Mouse (Mus musculus) brown adipose tissue, adult 24 weeks (tissue): ENCODE measurements around the gene Ccdc27. TPM values are rescaled to one million over a fixed set of nuclear protein-coding genes. Genes with fewer than 3 reads are reported as not detected.

Experiments used
- H3K27ac ChIP-seq: fragments of 200-500 bp; replicated peaks from 2 replicates; pipeline ENCODE4 v1.5.1; 2012; ENCODE audit warnings: low read depth, mild to moderate bottlenecking, low read length
- H3K4me1 ChIP-seq: fragments of 200-500 bp; 2 replicates; pipeline ENCODE4 v1.6.1; 2012; ENCODE audit warnings: low read length, mixed read lengths; ENCODE audit not compliant: control insufficient read depth, insufficient read depth, insufficient read length
- H3K4me3 ChIP-seq: fragments of 200-500 bp; 2 replicates; pipeline ENCODE4 v1.5.1; 2012; ENCODE audit warnings: low read depth, mild to moderate bottlenecking, low read length, moderate library complexity; ENCODE audit not compliant: insufficient read depth
- polyA plus RNA-seq: library from polyadenylated mRNA; stranded (reverse); fragments of >200 nt; gene quantifications from 2 replicates; pipeline ENCODE4 v1.2.4, GENCODE M21; 2012; ENCODE audit not compliant: missing spikeins, insufficient read depth, insufficient read length

Gene Ccdc27
- polyA plus RNA-seq, 1 experiment = not detected

DNA sequence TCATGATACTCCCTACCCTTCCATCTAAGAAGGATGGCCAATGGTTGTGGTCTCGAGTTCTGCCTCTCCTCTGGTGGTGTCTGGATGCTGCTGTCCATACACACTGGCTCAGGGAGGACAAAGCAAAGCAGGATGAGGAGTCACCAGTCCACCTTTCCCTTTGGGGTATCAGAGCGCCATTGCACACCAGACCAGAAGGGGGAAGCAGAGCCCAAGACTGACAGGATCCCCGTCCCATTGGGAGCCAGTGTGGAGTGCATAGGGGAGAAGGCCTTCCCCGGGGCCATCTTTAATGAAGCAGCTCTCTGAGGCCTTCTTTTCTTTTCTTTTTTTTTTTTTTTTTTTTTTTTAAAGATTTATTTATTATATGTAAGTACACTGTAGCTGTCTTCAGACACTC, 10.6 kb upstream of the Ccdc27 start:
- Histone ChIP-seq H3K4me1 (no peaks in the 10 kb centered on the region), H3K4me3 (no peak overlapping the region), H3K27ac (no peak overlapping the region)

DNA sequence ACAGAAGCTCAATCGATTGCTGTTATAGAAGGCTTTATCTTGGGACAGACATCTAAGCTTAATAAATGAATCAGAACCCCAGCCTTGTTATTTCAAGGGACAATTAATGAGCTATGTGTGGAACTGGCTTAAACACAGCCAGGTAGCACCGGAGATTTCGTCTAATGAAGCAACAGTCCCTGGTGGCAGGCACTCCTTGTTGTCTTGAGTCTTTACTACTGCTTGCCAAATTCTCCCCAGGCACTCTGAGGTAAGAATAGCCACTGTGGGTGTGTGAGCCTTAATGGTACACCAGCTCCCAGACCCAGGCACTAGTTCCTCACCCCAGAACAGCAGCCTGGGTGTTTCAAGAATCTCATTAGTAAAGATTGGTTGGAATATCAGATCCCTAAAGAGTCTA, 8.9 kb upstream of the Ccdc27 start:
- Histone ChIP-seq H3K4me3 (no peak overlapping the region), H3K4me1 (no peaks in the 10 kb centered on the region), H3K27ac (no peak overlapping the region)

- Histone ChIP-seq H3K4me1 (no peaks in the 10 kb centered on the region), H3K4me3 (no peak overlapping the region), H3K27ac (no peak overlapping the region)
Observed at GRCm38 (mm10) chr4:154045837-154046236, 3.4 kb upstream of the Ccdc27 start.

DNA sequence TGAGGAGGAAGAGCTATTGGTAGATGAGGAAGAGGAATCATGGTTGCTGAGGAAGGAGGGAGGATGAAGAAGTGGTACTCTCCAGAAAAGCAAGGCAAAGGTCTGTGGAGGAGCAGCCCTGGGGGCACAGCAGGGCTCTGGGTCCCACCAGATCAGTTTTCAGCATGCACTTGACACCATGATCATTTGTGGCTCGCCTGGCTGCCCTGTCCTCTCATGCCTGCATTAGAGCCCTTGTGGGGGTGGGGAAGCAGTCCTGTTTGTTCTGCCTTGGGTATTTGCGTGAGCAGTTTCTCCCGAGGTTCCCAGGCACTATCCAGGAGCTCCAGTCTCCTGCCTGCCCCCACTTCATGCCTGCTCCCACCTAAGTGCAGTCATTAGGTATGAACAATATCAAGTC, 5.4 kb downstream of the Ccdc27 start:
- Histone ChIP-seq H3K4me3 (no peak overlapping the region), H3K4me1 (no peaks in the 10 kb centered on the region), H3K27ac (no peak overlapping the region)

DNA sequence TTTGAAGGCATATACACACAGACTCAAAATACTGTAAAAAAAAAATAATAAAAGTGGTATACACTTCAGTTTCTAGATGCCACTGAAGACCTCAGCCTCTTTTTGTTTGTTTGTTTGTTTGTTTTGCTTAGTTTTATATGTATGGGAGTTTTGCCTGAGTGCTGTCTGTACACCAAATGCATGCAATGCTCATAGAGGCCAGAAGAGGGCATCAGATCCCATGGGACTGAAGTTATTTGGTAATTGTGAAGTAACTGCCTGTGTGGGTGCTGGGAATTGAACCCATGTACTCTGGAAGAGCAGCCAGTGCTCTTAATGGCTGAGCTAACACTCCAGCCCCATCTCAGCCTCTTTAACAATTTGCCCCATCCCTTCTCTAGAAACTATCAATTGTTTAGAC, 13.8 kb downstream of the Ccdc27 start:
- Histone ChIP-seq H3K4me3 (no peak overlapping the region), H3K4me1 (no peaks in the 10 kb centered on the region), H3K27ac (no peak overlapping the region)

GRCm38 (mm10) chr4:154028066-154028465, 14.4 kb downstream of the Ccdc27 start:
- Histone ChIP-seq H3K4me3 (no peak overlapping the region), H3K4me1 (no peaks in the 10 kb centered on the region), H3K27ac (no peak overlapping the region)

DNA sequence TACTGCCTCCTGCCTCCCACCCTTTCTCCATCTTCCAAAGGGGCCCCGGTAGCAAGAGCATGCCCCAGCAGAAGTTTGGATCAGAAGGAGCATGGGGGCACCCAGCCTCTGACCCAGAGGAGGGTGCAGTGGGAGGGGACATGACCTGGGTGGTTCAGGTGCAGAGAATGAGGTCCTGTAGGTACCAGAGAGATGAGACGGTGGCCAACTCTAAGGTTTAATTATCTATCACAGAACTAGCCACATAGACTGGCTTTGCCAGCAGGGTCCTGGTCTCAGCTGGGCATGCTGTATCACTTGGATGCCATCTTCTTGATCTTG, 16.1 kb downstream of the Ccdc27 start:
- H3K4me3 ChIP-seq = peak overlapping the region; percentile 44; the same call in 1 of the 2 replicates
- H3K27ac ChIP-seq = no peak overlapping the region
- H3K4me1 ChIP-seq = no peaks in the 10 kb centered on the region

GRCm38 (mm10) chr4:154025641-154026440, 16.6 kb downstream of the Ccdc27 start, which contains the start of gene Smim1:
Gene Smim1, minus strand, starts transcription at chr4:154026230.
- Histone ChIP-seq H3K27ac (no peak within 1 kb of the TSS), H3K4me1 (no peaks in the 10 kb centered on the region), H3K4me3 (peak within 1 kb of the TSS; percentile 58)

DNA sequence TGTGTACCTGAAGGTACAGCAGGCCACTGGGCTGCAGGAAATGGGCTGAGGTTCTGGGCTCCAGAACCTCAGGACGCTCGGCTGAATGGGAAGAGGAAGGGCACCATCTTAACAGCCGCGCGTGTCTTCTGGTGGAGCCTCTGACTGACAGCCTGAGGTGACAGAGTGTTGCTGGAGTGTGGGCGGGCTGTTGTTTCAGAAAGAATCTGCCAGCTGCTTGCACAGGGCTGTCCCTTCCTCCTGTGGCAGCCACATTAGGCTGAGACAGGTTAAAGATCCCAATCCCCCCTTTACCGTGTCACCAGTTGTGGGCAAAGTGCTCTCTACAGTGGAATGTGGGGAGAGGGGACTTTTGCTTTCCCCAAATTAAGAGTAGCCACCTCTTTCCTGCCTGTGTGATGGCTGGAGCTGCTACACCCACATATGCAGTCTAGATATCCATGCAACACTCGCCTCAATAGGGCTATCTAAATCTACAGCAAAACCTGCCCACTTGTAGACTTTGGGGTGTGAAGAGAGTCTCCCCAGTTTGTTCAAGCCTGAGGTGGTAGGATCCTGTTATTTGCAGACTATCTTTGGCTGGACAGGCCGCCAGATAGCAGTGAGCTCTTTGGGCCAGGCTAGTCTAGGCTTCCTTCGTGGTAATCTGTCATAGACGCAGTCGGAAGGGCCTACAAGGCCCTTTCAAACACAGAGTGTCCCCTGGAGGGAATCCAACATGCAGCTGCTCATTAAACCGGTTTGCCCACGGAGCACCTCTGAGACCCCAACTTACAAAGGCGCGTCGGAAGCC, 17.6 kb downstream of the Ccdc27 start:
- Histone ChIP-seq H3K4me1 (no peaks in the 10 kb centered on the region), H3K27ac (no peak overlapping the region), H3K4me3 (peak overlapping the region; percentile 58)

DNA sequence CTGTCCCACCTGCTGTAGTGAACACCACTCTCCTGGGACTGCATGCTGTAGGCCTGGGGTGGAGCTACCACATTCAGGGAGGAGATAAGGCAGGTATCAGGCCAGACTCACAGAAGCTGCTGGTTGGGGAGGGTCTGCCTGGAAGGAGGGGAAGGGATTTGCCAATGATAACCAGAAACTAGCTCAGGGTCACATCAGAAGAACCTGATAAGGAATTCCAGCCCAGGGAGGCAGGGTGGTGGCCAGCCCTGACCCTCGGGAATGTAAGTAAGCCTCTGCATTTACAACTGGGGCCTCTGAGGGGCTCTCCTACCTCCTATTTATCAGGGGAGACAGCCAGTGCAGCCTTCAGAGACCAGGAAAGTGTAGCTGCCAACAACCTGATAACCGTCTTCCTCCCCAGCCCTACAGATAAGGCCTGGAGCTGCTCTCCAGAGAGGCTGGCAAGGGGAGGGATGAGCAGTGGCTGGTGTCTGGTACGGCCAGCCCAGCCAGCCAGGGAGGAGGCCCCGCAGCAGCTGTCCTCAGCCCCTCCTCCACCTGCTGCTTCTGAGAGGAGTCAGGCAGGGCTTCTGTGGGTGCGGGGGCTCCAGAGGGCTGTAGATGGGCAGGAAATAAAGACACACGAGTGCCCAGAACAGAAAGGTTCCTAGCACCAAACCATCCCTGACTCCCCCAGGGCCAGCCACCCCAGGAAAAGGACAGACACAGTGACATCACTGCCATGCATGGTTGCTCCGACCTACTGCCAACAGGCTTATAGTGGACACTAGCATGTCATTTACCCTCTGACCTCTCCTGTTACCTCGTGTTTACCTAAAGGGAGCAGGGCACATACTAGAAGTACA, 18.5 kb downstream of the Ccdc27 start:
- no peak overlapping the region for H3K27ac ChIP-seq
- H3K4me3 ChIP-seq = no peak overlapping the region

GRCm38 (mm10) chr4:154022844-154023243, 19.6 kb downstream of the Ccdc27 start:
- Histone ChIP-seq H3K4me1 (no peaks in the 10 kb centered on the region), H3K27ac (no peak overlapping the region), H3K4me3 (no peak overlapping the region)

More for the DNA sequence above, 18.5 kb downstream of the Ccdc27 start:
- H3K4me1 ChIP-seq = no peaks in the 10 kb centered on the region

DNA sequence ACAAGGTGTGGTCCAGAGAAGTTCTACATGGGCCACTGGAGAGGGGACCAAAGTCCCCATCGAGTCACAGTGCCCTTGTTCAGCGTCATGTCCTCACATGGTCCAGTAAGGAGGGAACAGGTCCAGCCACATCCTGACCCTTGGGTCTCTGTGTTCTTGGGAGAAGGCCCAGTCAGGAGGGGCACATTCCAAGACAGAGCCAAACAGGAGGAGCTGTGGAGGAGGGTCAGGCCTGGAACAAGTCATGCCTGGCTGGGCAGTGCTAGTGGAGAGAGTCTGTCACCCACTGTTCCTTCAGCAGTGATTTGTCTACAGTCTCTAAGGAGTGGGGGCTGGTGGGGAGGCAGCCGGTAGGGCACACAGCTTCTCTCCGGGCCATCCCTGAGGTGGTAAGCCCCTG, 20.1 kb downstream of the Ccdc27 start:
- Histone ChIP-seq H3K4me3 (no peak overlapping the region), H3K4me1 (no peaks in the 10 kb centered on the region), H3K27ac (no peak overlapping the region)

DNA sequence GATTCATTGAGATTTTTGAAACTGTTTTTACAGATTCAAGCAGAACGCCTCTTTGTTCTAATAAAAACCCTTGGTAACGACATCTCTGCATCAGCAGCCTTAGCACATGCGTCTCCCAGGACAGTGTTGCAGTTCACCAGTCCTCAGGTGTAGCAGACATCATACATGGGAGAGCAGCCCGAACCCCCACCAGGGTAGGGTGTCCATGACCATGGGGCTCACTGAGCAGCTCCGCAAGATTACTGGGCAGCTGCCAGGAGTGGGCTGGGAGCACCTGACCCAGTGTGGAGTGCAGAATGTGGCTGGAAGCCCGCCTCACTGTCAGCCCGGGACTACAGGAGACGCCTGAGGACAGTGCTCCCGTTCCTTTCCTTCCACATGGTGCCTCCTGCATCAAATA, 21.0 kb downstream of the Ccdc27 start:
- no peaks in the 10 kb centered on the region for H3K4me1 ChIP-seq
- H3K4me3 ChIP-seq = no peak overlapping the region
- H3K27ac ChIP-seq = no peak overlapping the region

GRCm38 (mm10) chr4:154019571-154019970, 22.9 kb downstream of the Ccdc27 start:
- H3K4me1 ChIP-seq = no peaks in the 10 kb centered on the region
- H3K27ac ChIP-seq = no peak overlapping the region
- no peak overlapping the region for H3K4me3 ChIP-seq

DNA sequence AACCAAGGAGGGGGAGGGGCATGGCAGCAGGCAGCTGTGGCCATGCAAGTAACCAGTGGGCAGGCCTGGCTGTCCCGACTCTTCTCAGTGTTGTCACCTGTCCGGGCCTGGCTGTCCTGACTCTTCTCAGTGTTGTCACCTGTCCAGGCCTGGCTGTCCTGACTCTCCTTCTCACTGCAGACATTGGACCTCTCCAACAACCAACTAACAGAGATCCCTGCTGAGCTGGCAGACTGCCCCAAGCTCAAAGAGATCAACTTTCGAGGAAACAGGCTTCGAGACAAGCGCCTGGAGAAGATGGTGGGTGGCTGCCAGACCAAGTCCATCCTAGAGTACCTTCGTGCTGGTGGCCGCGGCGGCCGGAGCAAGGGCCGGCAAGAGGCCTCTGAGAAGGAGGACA, 27.0 kb downstream of the Ccdc27 start:
- H3K4me1 ChIP-seq = peaks cover 11% of the 10 kb centered on the region
- no peak overlapping the region for H3K27ac ChIP-seq
- no peak overlapping the region for H3K4me3 ChIP-seq
